Mouse (Mus musculus) liver, embryonic 12.5 days (tissue): ENCODE data around the gene Macrod2. TPM values are rescaled to one million over a fixed set of nuclear protein-coding genes. Genes with fewer than 3 reads are reported as not detected.

Experiments used
- ATAC-seq: fragments of 200-750 bp; cut with Nextera tagmentation; 2 replicates; pipeline ENCODE4 v1.8.0; 2017; ENCODE audit warnings: moderate number of reproducible peaks, mild to moderate bottlenecking, moderate library complexity
- H3K27ac ChIP-seq: fragments of 300-500 bp; sonication (generic); 2 replicates; pipeline ENCODE4 v1.5.1; 2016; ENCODE audit warnings: mild to moderate bottlenecking
- H3K27me3 ChIP-seq: fragments of 300-500 bp; sonication (generic); replicated peaks from 2 replicates; pipeline ENCODE4 v1.6.1; 2016; ENCODE audit warnings: mild to moderate bottlenecking, moderate library complexity
- H3K36me3 ChIP-seq: fragments of 300-500 bp; sonication (generic); 2 replicates; pipeline ENCODE4 v1.6.1; 2016; ENCODE audit warnings: mild to moderate bottlenecking, moderate library complexity
- H3K4me1 ChIP-seq: fragments of 300-500 bp; sonication (generic); 2 replicates; pipeline ENCODE4 v1.6.1; 2016
- H3K4me2 ChIP-seq: fragments of 300-500 bp; sonication (generic); 2 replicates; pipeline ENCODE4 v1.6.1; 2016; ENCODE audit warnings: mild to moderate bottlenecking, moderate library complexity
- H3K4me3 ChIP-seq: fragments of 300-500 bp; sonication (generic); 2 replicates; pipeline ENCODE4 v1.5.1; 2016; ENCODE audit warnings: mild to moderate bottlenecking, moderate library complexity
- H3K9ac ChIP-seq: fragments of 300-500 bp; sonication (generic); 2 replicates; pipeline ENCODE4 v1.6.1; 2016; ENCODE audit warnings: mild to moderate bottlenecking, moderate library complexity
- H3K9me3 ChIP-seq: fragments of 300-500 bp; sonication (generic); replicated peaks from 2 replicates; pipeline ENCODE4 v1.6.1; 2016; ENCODE audit warnings: mild to moderate bottlenecking, moderate library complexity
- WGBS: fragments of 180-500 bp; shearing (Covaris S2); methylation state at CpG from one replicate; pipeline ENCODE4 v1.1.7; 2016; ENCODE audit not compliant: insufficient replicate concordance; 5-methylcytosine and 5-hydroxymethylcytosine counted together
- polyA plus RNA-seq: library from polyadenylated mRNA; unstranded; fragments of >200 nt; fragmentation: Nextera tagmentation; extraction: Ambion mirVana; gene quantifications from 2 replicates; pipeline ENCODE4 v1.2.1, GENCODE M21; 2016

Gene Macrod2
- polyA plus RNA-seq, 1 experiment from 2014 or later = 11.3 TPM

GRCm38 (mm10) chr2:141551701-141552100 lies 1156.6 kb downstream of the Macrod2 start:
- Histone ChIP-seq H3K27ac (no peak overlapping the region), H3K4me3 (no peak overlapping the region), H3K27me3 (no peaks in the 10 kb centered on the region), H3K4me2 (no peak overlapping the region), H3K4me1 (no peaks in the 10 kb centered on the region), H3K36me3 (no peaks in the 10 kb centered on the region), H3K9ac (no peak overlapping the region), H3K9me3 (no peaks in the 10 kb centered on the region)
- no peak for ATAC-seq
- WGBS = 56% methylated on average over 1 of the region's 1 CpGs

- Histone ChIP-seq H3K4me1 (no peaks in the 10 kb centered on the region), H3K9ac (no peak overlapping the region)
Measured at GRCm38 (mm10) chr2:141556747-141557146, 1161.6 kb downstream of the Macrod2 start.

DNA sequence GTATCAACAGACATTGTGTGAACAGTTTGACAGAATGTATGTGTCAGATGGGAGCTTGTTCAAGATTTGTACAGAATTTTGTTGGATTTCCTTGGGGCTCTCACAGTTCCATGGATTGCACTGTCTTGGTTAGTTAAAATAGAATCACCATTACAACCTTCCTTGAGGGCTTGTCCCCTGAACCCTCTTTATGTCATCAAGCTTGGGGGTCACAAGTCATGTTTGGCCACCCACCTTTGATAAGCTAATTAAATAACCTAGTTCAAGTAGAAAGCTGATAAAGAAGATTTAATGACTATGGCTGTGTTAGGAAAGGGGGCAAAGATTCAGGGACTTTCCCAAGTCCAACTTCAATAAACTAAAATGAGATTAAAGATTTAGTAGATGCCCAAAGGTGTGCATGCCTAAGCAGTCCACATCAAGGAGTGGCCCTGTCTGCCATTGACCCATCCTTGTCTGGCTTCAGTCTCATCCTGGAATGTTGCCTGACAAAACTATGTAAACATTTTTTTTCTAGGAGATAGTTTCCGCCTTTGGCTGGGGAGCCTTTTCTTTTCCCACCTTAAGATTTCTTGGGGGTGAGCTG lies 1163.2 kb downstream of the Macrod2 start:
- Histone ChIP-seq H3K9me3 (no peaks in the 10 kb centered on the region), H3K4me2 (no peak overlapping the region), H3K36me3 (no peaks in the 10 kb centered on the region), H3K9ac (no peak overlapping the region), H3K4me3 (no peak overlapping the region), H3K27me3 (no peaks in the 10 kb centered on the region), H3K4me1 (no peaks in the 10 kb centered on the region), H3K27ac (no peak overlapping the region)
- WGBS = 69% methylated on average over 1 of the region's 1 CpGs
- no peak for ATAC-seq

More at GRCm38 (mm10) chr2:141556747-141557146, 1161.6 kb downstream of the Macrod2 start:
- Histone ChIP-seq H3K4me3 (no peak overlapping the region), H3K9me3 (no peaks in the 10 kb centered on the region), H3K27me3 (no peaks in the 10 kb centered on the region), H3K27ac (no peak overlapping the region), H3K4me2 (no peak overlapping the region), H3K36me3 (no peaks in the 10 kb centered on the region)
- no peak for ATAC-seq
- 42% methylated on average over 2 of the region's 2 CpGs for WGBS

DNA sequence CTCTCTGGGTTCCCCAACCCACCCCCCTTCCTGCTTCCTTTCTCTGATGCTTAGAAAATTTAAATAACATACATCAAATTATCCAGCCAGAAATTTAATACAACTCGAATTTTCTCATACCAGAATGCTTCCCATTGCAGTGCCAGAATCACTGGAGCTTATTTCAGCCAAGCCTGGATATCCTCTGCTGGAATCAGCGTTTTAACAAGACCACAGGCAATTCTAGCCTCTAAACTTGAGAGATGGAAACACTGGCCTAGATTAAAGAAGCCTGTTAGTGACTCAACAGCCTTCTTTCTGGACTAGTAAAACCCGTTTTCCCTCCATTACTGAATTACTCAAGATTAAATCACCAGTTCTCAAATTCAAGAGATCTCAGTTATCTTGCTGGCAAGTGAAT lies 1170.9 kb downstream of the Macrod2 start:
- Histone ChIP-seq H3K4me1 (no peaks in the 10 kb centered on the region), H3K36me3 (no peaks in the 10 kb centered on the region), H3K27ac (no peak overlapping the region), H3K4me3 (no peak overlapping the region), H3K4me2 (no peak overlapping the region), H3K9me3 (no peaks in the 10 kb centered on the region), H3K27me3 (no peaks in the 10 kb centered on the region), H3K9ac (no peak overlapping the region)
- WGBS = 27% methylated on average over 3 of the region's 3 CpGs
- ATAC-seq = no peak

DNA sequence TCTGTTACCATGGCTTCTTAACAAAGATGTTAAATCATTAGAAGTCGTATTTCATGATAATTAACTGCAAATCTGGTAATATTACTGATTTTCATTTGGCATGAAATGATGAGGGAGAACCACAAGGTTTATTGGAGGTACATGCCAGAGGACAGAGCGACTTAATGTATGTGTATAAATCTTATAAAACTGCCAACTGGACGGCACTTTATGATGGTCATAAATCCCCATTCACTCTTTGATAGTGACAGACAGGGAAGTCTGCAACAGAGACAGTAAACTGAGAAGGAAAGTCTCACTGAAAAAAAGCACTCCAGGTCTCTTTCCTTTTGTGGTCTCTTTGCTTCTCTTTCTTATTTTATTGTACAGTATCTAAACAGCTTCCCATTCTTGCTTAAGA lies 1176.3 kb downstream of the Macrod2 start:
- no peaks in the 10 kb centered on the region for H3K27me3 ChIP-seq
- H3K9ac ChIP-seq = no peak overlapping the region
- no peaks in the 10 kb centered on the region for H3K36me3 ChIP-seq
- no peak overlapping the region for H3K27ac ChIP-seq
- H3K4me3 ChIP-seq = no peak overlapping the region
- H3K4me1 ChIP-seq = no peaks in the 10 kb centered on the region
- WGBS = 39% methylated on average over 3 of the region's 3 CpGs
- H3K4me2 ChIP-seq = no peak overlapping the region
- no peaks in the 10 kb centered on the region for H3K9me3 ChIP-seq
- no peak for ATAC-seq

GRCm38 (mm10) chr2:141578206-141578605 lies 1183.1 kb downstream of the Macrod2 start:
- Histone ChIP-seq H3K27me3 (no peaks in the 10 kb centered on the region), H3K4me2 (no peak overlapping the region), H3K4me1 (no peaks in the 10 kb centered on the region), H3K9ac (no peak overlapping the region), H3K9me3 (no peaks in the 10 kb centered on the region), H3K36me3 (no peaks in the 10 kb centered on the region), H3K4me3 (no peak overlapping the region), H3K27ac (no peak overlapping the region)
- ATAC-seq = no peak

- Histone ChIP-seq H3K4me3 (no peak overlapping the region), H3K9ac (no peak overlapping the region), H3K4me2 (no peak overlapping the region), H3K9me3 (no peaks in the 10 kb centered on the region), H3K27me3 (no peaks in the 10 kb centered on the region), H3K4me1 (no peaks in the 10 kb centered on the region), H3K36me3 (no peaks in the 10 kb centered on the region), H3K27ac (no peak overlapping the region)
- ATAC-seq = no peak
- 70% methylated on average over 3 of the region's 3 CpGs for WGBS
Measured at GRCm38 (mm10) chr2:141582431-141582830, 1187.3 kb downstream of the Macrod2 start.

- Histone ChIP-seq H3K27me3 (no peaks in the 10 kb centered on the region), H3K4me1 (no peaks in the 10 kb centered on the region), H3K9me3 (no peaks in the 10 kb centered on the region), H3K4me2 (no peak overlapping the region), H3K27ac (no peak overlapping the region), H3K36me3 (no peaks in the 10 kb centered on the region), H3K9ac (no peak overlapping the region), H3K4me3 (no peak overlapping the region)
- no peak for ATAC-seq
- 40% methylated on average over 4 of the region's 4 CpGs for WGBS
Measured at GRCm38 (mm10) chr2:141582933-141583332, 1187.8 kb downstream of the Macrod2 start.

- Histone ChIP-seq H3K27ac (no peak overlapping the region), H3K4me3 (no peak overlapping the region), H3K27me3 (no peaks in the 10 kb centered on the region), H3K9ac (no peak overlapping the region), H3K36me3 (no peaks in the 10 kb centered on the region), H3K9me3 (no peaks in the 10 kb centered on the region), H3K4me1 (no peaks in the 10 kb centered on the region), H3K4me2 (no peak overlapping the region)
- 21% methylated on average over 2 of the region's 2 CpGs for WGBS
- 0 out of 2 replicates have a peak, but pooled peaks have one; percentile 24 for ATAC-seq
Measured at GRCm38 (mm10) chr2:141587290-141587689, 1192.2 kb downstream of the Macrod2 start.

DNA sequence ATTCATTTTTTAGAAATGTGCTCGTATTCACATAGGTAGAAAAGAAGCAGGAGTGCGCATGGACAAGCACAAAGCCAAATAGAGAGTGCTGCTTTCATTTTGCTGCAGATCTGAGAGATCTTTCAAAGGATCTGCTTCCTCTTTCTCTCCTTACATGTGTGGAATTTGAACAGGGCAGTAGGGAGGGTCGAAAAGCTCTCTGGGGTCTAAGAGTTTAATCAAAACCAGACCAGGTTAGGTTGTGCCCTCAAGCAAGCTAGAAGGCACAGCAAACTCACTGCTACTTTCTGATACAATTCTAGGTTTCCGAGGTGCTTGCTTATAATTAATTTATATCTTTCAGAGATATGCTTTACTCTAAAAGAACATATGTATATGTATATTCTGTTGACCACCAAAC lies 1196.2 kb downstream of the Macrod2 start:
- no peaks in the 10 kb centered on the region for H3K27me3 ChIP-seq
- no peak overlapping the region for H3K4me2 ChIP-seq
- no peak overlapping the region for H3K27ac ChIP-seq
- ATAC-seq = no peak
- H3K36me3 ChIP-seq = no peaks in the 10 kb centered on the region
- H3K9me3 ChIP-seq = no peaks in the 10 kb centered on the region
- no peak overlapping the region for H3K9ac ChIP-seq
- H3K4me3 ChIP-seq = no peak overlapping the region
- H3K4me1 ChIP-seq = no peaks in the 10 kb centered on the region
- 55% methylated on average over 4 of the region's 4 CpGs for WGBS

- WGBS = 53% methylated on average over 4 of the region's 4 CpGs
- Histone ChIP-seq H3K9ac (no peak overlapping the region), H3K9me3 (no peaks in the 10 kb centered on the region), H3K4me3 (no peak overlapping the region), H3K27me3 (no peaks in the 10 kb centered on the region), H3K4me2 (no peak overlapping the region), H3K27ac (no peak overlapping the region), H3K4me1 (no peaks in the 10 kb centered on the region), H3K36me3 (no peaks in the 10 kb centered on the region)
- no peak for ATAC-seq
Measured at GRCm38 (mm10) chr2:141594811-141595210, 1199.7 kb downstream of the Macrod2 start.

- H3K27me3 ChIP-seq = no peaks in the 10 kb centered on the region
- H3K9me3 ChIP-seq = no peaks in the 10 kb centered on the region
- no peaks in the 10 kb centered on the region for H3K4me1 ChIP-seq
- H3K36me3 ChIP-seq = no peaks in the 10 kb centered on the region
- 60% methylated on average over 2 of the region's 2 CpGs for WGBS
- no peak overlapping the region for H3K9ac ChIP-seq
- no peak overlapping the region for H3K4me2 ChIP-seq
- no peak for ATAC-seq
- H3K27ac ChIP-seq = no peak overlapping the region
- H3K4me3 ChIP-seq = no peak overlapping the region
Measured at GRCm38 (mm10) chr2:141617721-141618120, 1222.6 kb downstream of the Macrod2 start.

DNA sequence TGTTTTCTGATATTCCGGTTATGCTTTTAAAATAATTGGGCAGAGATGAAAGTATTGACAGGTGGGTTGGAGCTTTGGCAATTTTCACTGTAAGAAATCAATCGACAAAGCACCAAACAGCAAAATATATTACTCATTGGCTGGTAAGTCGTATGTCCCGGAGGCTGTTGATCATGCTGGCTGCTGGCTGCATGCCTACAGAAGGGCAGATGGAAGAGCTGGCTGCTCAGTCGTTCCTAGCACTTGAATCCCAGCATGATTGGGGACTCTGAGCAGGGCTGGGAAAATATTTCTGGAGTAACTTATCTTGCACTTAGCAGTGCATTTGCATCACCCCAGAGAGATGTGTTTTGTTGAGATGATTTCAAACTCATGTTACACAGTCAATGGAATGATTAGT lies 1223.1 kb downstream of the Macrod2 start:
- Histone ChIP-seq H3K36me3 (no peaks in the 10 kb centered on the region), H3K27me3 (no peaks in the 10 kb centered on the region), H3K9me3 (no peaks in the 10 kb centered on the region), H3K4me1 (no peaks in the 10 kb centered on the region), H3K9ac (no peak overlapping the region), H3K27ac (no peak overlapping the region), H3K4me3 (no peak overlapping the region), H3K4me2 (no peak overlapping the region)
- no peak for ATAC-seq
- 64% methylated on average over 5 of the region's 5 CpGs for WGBS
